Mouse (Mus musculus) ES-Bruce4 (cell line): Measurements from ENCODE around the gene Pdgfd. TPM values are rescaled to one million over a fixed set of nuclear protein-coding genes. Genes with fewer than 3 reads are reported as not detected.
"Not testable (repeated sequence)": the region's sequence is repeated elsewhere in the genome, so short reads cannot be mapped to it uniquely, and the experiment has no call there.

Experiments used
- H3K27ac ChIP-seq: 2 replicates; pipeline ENCODE4 v1.5.1; 2012; ENCODE audit warnings: low read length, inconsistent platforms; ENCODE audit not compliant: insufficient read depth
- H3K27me3 ChIP-seq: 2 replicates; pipeline ENCODE4 v1.6.1; 2012; ENCODE audit warnings: mild to moderate bottlenecking, low read length, inconsistent platforms; ENCODE audit not compliant: control insufficient read depth, poor library complexity, insufficient read depth, severe bottlenecking
- H3K36me3 ChIP-seq: 2 replicates; pipeline ENCODE4 v1.6.1; 2012; ENCODE audit warnings: inconsistent platforms, mild to moderate bottlenecking, low read length, moderate library complexity; ENCODE audit not compliant: control insufficient read depth, poor library complexity, insufficient read depth, severe bottlenecking
- H3K4me1 ChIP-seq: one replicate; pipeline ENCODE4 v1.8.1; 2011; ENCODE audit warnings: low read length; ENCODE audit not compliant: control insufficient read depth, insufficient read depth
- H3K4me3 ChIP-seq: 2 replicates; pipeline ENCODE4 v1.5.1; 2011; ENCODE audit warnings: low read depth, mild to moderate bottlenecking, low read length
- H3K9ac ChIP-seq: 2 replicates; pipeline ENCODE4 v1.6.1; 2012; ENCODE audit warnings: low read depth, mild to moderate bottlenecking, inconsistent platforms; ENCODE audit not compliant: poor library complexity, severe bottlenecking
- H3K9me3 ChIP-seq: replicated peaks from 2 replicates; pipeline ENCODE4 v1.6.1; 2012; ENCODE audit warnings: mild to moderate bottlenecking, low read length, inconsistent platforms; ENCODE audit not compliant: control insufficient read depth, poor library complexity, insufficient read depth, severe bottlenecking
- CTCF ChIP-seq: IDR thresholded peaks from one replicate; pipeline ENCODE4 v1.8.1; 2011; ENCODE audit warnings: low read depth, low read length
- EP300 ChIP-seq: IDR thresholded peaks from 2 replicates; pipeline ENCODE4 v1.6.1; 2011; ENCODE audit warnings: low read depth, low read length; ENCODE audit not compliant: insufficient read depth
- POLR2A ChIP-seq: IDR thresholded peaks from one replicate; pipeline ENCODE4 v1.8.1; 2011; ENCODE audit warnings: low read length; ENCODE audit not compliant: insufficient read depth
- polyA plus RNA-seq: library from polyadenylated mRNA; stranded (reverse); fragments of >200 nt; gene quantifications from 2 replicates; pipeline ENCODE4 v1.2.4, GENCODE M21; 2011; ENCODE audit warnings: low read depth; ENCODE audit not compliant: missing spikeins, insufficient read depth, insufficient read length

Gene Pdgfd
- polyA plus RNA-seq, 1 experiment: 1.0 TPM

DNA sequence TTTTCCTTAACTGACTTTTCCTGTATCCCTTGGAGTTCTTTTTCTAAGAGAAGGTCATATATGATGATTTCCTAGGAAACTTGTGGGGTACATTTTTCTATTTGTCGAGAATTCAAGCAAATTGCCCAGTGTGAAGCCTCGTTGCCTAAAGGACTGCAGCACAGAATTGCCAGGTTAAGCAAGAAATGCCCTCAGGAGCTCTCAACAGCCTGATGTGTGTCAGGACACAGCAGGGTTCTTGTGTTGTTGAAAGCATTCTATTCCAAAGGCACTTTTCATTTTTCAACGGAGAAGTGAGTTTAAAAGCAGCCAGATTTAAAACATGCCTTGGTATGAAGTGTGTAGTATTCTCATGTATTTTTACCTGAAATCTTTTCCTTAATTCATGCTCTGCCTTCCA, 19.6 kb downstream of the Pdgfd start:
- TF ChIP-seq EP300 (no peak), CTCF (no peak), POLR2A (no peak)
- no peaks in the 10 kb centered on the region for H3K27me3 ChIP-seq
- H3K4me1 ChIP-seq: no peaks in the 10 kb centered on the region
- no peak overlapping the region for H3K9ac ChIP-seq
- no peaks in the 10 kb centered on the region for H3K36me3 ChIP-seq
- H3K27ac ChIP-seq: no peak overlapping the region
- H3K4me3 ChIP-seq: no peak overlapping the region
- no peaks in the 10 kb centered on the region for H3K9me3 ChIP-seq

GRCm38 (mm10) chr9:6193352-6193751, 25.0 kb downstream of the Pdgfd start:
- no peak for TF ChIP-seq CTCF
- TF ChIP-seq EP300: no peak
- TF ChIP-seq POLR2A: no peak
- H3K4me3 ChIP-seq: no peak overlapping the region
- H3K27me3 ChIP-seq: no peaks in the 10 kb centered on the region
- no peaks in the 10 kb centered on the region for H3K36me3 ChIP-seq
- H3K9ac ChIP-seq: no peak overlapping the region
- no peaks in the 10 kb centered on the region for H3K9me3 ChIP-seq
- no peak overlapping the region for H3K27ac ChIP-seq
- no peaks in the 10 kb centered on the region for H3K4me1 ChIP-seq

DNA sequence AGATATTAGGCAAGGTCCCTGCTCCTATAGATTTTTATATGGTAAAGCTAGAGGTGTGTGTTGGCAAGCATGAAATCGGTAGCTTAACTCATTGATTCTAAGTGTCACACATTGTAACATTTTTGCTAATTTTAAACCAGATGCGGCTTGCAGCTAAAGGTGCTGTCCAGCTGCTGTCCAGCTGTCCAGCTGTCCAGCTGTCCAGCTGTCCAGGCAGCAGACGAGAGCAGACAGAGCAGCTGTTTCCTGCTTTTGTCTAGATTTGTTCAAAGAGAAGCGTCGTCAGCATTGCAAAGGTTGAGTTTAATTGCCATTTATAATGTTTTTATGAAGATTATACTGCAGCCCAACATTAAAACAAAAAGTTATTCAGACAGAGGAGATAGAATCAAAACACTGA, 44.5 kb downstream of the Pdgfd start:
- no peaks in the 10 kb centered on the region for H3K9me3 ChIP-seq
- no peak for TF ChIP-seq POLR2A
- TF ChIP-seq CTCF: no peak
- no peak for TF ChIP-seq EP300
- H3K27ac ChIP-seq: no peak overlapping the region
- no peaks in the 10 kb centered on the region for H3K36me3 ChIP-seq
- no peak overlapping the region for H3K4me3 ChIP-seq
- H3K27me3 ChIP-seq: no peaks in the 10 kb centered on the region
- H3K9ac ChIP-seq: no peak overlapping the region
- no peaks in the 10 kb centered on the region for H3K4me1 ChIP-seq

- Histone ChIP-seq H3K36me3 (no peaks in the 10 kb centered on the region), H3K27me3 (no peaks in the 10 kb centered on the region), H3K9me3 (no peaks in the 10 kb centered on the region), H3K27ac (no peak overlapping the region), H3K4me1 (no peaks in the 10 kb centered on the region), H3K4me3 (no peak overlapping the region), H3K9ac (no peak overlapping the region)
- TF ChIP-seq EP300 (no peak), POLR2A (no peak), CTCF (no peak)
Measured at GRCm38 (mm10) chr9:6217505-6217904, 49.1 kb downstream of the Pdgfd start.

- H3K9me3 ChIP-seq, H3K27ac ChIP-seq, H3K36me3 ChIP-seq, H3K9ac ChIP-seq, H3K4me1 ChIP-seq, H3K27me3 ChIP-seq, H3K4me3 ChIP-seq: not testable (repeated sequence)
Measured at GRCm38 (mm10) chr9:6235982-6236381, 67.6 kb downstream of the Pdgfd start.

- no peaks in the 10 kb centered on the region; the same call in 1 of the 2 replicates for H3K27me3 ChIP-seq
- no peaks in the 10 kb centered on the region for H3K36me3 ChIP-seq
- H3K4me1 ChIP-seq: no peaks in the 10 kb centered on the region
- no peaks in the 10 kb centered on the region for H3K9me3 ChIP-seq
- TF ChIP-seq POLR2A: no peak
- no peak for TF ChIP-seq CTCF
- TF ChIP-seq EP300: no peak
- no peak overlapping the region for H3K4me3 ChIP-seq
- H3K27ac ChIP-seq: no peak overlapping the region
- H3K9ac ChIP-seq: no peak overlapping the region
Measured at GRCm38 (mm10) chr9:6250320-6250719, 81.9 kb downstream of the Pdgfd start.
